Mouse (Mus musculus) neural tube, embryonic 10.5 days (tissue): Measurements from ENCODE around the gene Mafg.

Experiments
- DNase-seq: peaks from one replicate; pipeline ENCODE4 v3.0.0-alpha.2; 2017; ENCODE audit warnings: low spot score; ENCODE audit errors: extremely low spot score

Mafg gene

GRCm38 (mm10) chr11:120623961-120624679, 9.3 kb downstream of the Mafg start:
- peak; percentile 62 for DNase-seq

GRCm38 (mm10) chr11:120622805-120623204, 10.6 kb downstream of the Mafg start:
- DNase-seq: no peak

- no peak for DNase-seq
Measured at GRCm38 (mm10) chr11:120620195-120620594, 13.2 kb downstream of the Mafg start.

- DNase-seq: no peak
Measured at GRCm38 (mm10) chr11:120618619-120619535, 14.5 kb downstream of the Mafg start.

- DNase-seq: peak; percentile 87
Measured at GRCm38 (mm10) chr11:120617519-120618112, 15.8 kb downstream of the Mafg start, which contains the start of gene Pcyt2. Gene Pcyt2 (minus strand): TSS chr11:120617936.

- no peak for DNase-seq
Measured at GRCm38 (mm10) chr11:120616617-120617294, 16.6 kb downstream of the Mafg start.

- no peak for DNase-seq
Measured at GRCm38 (mm10) chr11:120615606-120616203, 17.7 kb downstream of the Mafg start.

GRCm38 (mm10) chr11:120615167-120615566, 18.2 kb downstream of the Mafg start:
- DNase-seq: no peak

- DNase-seq: no peak
Measured at GRCm38 (mm10) chr11:120613976-120614375, 19.4 kb downstream of the Mafg start.

- DNase-seq: no peak
Measured at GRCm38 (mm10) chr11:120613481-120613972, 19.9 kb downstream of the Mafg start.

GRCm38 (mm10) chr11:120612763-120613162, 20.6 kb downstream of the Mafg start:
- DNase-seq: peak; percentile 76

GRCm38 (mm10) chr11:120610477-120611046, 22.8 kb downstream of the Mafg start:
- DNase-seq: no peak

- no peak for DNase-seq
Measured at GRCm38 (mm10) chr11:120609250-120609649, 24.1 kb downstream of the Mafg start.

GRCm38 (mm10) chr11:120608241-120609034, 25.0 kb downstream of the Mafg start, which contains the start of gene Npb:
Gene Npb (plus strand): TSS chr11:120608477.
- peak; percentile 41 for DNase-seq

- DNase-seq: no peak
Measured at GRCm38 (mm10) chr11:120606764-120607163, 26.6 kb downstream of the Mafg start.

GRCm38 (mm10) chr11:120605667-120606066, 27.7 kb downstream of the Mafg start:
- DNase-seq: no peak

GRCm38 (mm10) chr11:120603545-120603944, 29.9 kb downstream of the Mafg start:
- no peak for DNase-seq

- no peak for DNase-seq
Measured at GRCm38 (mm10) chr11:120600716-120601115, 32.7 kb downstream of the Mafg start.

- no peak for DNase-seq
Measured at GRCm38 (mm10) chr11:120598990-120599549, 34.3 kb downstream of the Mafg start.
